Mouse (Mus musculus) kidney, postnatal 14 days (tissue): ENCODE measurements around the gene Slc22a23.

Source experiments
- DNase-seq: peaks from one replicate; pipeline ENCODE4 v3.0.0; 2022; ENCODE audit warnings: mixed read lengths

Slc22a23 gene

DNA sequence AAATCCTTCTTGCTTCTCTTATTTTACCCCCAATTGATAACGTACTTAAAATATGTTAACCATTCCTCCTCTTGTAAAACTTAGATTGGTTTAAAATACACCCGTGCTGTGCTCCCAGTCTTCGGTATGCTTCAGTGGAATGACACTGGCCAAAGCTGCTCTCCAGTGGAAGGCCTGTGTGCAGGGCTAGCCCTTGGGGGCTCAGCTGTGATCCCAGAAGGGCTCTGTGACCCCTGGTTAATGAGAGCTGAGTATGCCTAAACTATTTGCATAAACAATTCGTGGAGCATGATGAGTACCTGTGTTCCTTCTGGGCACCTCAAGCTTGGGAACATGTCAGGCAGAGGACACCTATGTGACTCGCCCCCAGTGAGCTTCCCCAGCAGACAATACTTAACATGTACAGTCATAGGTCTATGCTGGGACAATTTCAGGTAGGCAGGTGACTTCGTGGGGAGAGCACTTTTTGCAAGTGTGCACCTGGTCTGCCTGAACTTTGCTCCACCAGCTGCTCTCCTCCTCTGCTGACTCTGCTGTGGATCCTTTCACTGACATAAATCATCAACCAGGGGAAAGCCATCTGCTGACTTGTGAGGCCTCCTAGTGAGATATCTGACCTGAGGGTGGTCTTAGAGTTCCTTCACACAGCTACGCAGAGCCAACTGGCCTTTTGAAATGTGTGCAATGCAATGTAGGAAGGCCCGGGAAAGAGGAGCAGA lies 77.9 kb downstream of the Slc22a23 start:
- peak; percentile 66 for DNase-seq

DNA sequence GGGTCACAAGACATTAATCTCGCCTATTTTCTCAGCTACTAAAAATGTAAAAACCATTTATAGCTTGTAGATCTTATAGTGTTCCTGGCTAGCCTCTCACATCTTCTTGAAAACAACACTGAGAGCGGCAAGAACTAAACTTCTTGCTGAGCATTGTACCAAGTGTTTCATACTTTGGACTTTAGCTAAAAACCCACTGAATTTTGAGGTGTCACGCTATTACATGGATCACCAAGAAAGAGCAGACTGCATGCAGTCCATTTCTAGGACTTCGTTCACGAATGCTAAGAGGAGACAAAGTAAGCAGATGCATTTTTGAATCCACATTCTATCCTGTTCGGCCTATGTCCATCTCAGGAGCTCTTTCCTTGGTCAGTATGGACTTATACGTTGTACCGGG lies 78.9 kb downstream of the Slc22a23 start:
- peak; percentile 27 for DNase-seq

DNA sequence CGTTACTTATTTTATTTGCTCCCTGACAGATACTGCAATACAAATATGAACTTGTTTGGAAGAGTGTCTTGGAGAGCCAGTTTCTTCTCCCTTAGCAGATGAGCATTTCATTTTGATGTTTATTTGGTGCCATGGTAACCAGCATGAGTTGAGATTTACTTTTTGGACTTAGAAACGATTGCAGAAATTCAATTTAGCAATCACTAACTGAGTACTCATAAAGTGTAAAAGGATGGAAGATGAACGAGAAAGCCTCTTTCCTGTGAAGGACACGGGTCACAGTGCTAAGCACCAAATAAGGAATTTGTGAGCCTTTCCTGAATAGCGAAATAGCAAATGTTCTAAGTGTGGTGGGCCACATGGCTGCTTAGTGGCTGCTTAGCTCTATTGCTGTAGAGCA lies 79.4 kb downstream of the Slc22a23 start:
- DNase-seq, result no peak

- DNase-seq, result no peak
Measured at GRCm38 (mm10) chr13:34265022-34265565, 79.9 kb downstream of the Slc22a23 start.

GRCm38 (mm10) chr13:34264508-34264907 lies 80.5 kb downstream of the Slc22a23 start:
- DNase-seq, result no peak

- DNase-seq, result no peak
Measured at GRCm38 (mm10) chr13:34258765-34259164, 86.2 kb downstream of the Slc22a23 start.

GRCm38 (mm10) chr13:34257177-34257576 lies 87.8 kb downstream of the Slc22a23 start:
- no peak for DNase-seq

DNA sequence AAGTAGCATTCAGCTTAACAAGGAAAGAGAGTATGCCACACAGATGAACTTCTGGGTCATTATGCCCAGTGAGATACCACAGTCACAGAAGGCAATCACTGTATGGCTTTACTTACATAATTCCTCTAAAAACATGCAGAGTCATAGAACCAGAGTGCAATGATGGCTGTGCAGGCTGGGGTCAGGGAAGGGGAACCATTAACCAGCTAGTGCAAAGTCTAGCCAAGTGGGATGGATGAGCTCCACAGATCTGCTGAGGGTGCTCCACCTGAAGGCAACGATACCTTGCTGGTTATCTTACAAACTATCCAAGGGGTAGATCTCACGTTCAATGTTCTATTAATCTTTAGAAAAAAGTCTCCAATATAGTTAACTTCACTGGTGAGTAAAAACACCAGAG lies 88.3 kb downstream of the Slc22a23 start:
- peak; percentile 72 for DNase-seq

DNA sequence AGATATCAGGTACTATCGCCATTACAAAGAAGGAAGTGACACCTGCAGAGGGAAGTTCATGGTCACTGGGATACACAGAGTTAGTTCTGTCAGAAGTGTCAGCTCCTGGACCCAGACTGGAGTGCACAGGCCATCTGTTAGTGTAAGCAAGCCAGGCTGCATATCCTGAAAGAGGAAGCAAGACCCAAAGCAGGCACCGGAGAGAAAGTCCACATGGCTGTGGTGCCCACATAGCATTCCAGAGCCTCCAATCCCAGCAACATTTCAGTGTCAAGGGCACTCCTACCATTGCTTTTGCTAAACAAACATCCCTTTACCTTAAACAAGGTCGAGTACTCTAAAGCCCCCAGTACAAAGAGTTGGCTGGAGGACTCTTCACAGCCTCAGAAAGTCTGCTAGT lies 89.7 kb downstream of the Slc22a23 start:
- no peak for DNase-seq

GRCm38 (mm10) chr13:34254691-34255090 lies 90.3 kb downstream of the Slc22a23 start:
- DNase-seq, result peak; percentile 83

DNA sequence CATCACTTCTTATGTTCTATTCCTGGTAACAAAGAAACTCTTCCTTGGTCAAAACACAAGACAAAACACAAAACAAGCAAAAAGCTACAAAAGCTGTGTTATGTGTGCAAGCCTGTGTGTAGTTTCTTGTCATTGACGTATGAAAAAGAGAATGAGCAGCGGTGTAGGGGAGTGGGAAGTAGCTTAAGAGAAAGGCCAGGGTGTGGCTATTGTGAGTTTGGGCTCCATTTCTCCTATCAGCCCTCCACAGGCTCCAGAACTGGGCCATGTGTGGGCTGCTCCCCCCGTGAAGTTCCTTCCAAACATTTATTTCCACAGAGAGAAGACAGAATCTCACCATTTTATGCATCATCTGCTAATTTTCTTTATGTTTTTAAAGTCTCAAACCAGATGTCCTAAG lies 91.2 kb downstream of the Slc22a23 start:
- no peak for DNase-seq

- DNase-seq, result no peak
Measured at GRCm38 (mm10) chr13:34248941-34249920, 95.8 kb downstream of the Slc22a23 start.

DNA sequence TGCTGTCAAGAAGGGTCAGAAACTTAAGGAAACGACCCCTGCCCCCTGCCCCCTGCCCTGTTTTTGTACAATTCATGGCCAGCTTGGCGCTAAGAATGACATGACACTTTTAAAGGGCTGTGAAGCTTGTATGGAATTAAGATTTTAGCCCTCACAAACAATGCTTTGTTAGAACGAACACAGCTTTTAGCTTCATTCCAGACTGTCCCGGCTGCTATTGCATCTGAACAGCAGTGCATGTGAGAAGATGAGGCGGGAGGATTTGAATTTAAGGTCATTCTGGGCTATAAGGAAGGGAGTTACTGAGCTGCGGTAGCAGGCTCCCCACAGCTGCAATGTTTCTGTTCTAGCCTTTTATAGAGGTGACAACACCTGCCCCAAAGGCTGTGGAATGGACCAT lies 96.9 kb downstream of the Slc22a23 start:
- DNase-seq, result no peak

DNA sequence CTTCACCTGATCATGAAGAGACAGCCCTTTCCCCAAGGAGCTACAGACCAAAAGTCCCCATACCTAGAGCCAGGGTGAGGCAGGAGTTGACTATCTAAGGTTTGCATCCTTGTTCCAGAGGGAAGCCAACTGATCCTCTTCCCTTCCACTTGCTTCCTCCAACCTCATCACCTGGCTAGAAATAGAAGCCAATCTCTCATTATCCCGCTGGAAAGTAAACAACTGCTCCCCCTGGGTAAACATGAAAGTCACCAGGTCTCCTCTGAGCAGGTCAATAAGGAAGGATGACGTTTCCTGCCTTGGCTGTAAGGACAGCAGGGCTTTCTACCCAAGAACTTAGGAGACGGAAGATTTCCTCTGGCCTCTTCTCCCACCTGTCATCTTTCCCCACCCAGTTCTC lies 98.2 kb downstream of the Slc22a23 start:
- DNase-seq, result no peak

- DNase-seq, result no peak
Measured at GRCm38 (mm10) chr13:34245216-34245615, 99.8 kb downstream of the Slc22a23 start.

DNA sequence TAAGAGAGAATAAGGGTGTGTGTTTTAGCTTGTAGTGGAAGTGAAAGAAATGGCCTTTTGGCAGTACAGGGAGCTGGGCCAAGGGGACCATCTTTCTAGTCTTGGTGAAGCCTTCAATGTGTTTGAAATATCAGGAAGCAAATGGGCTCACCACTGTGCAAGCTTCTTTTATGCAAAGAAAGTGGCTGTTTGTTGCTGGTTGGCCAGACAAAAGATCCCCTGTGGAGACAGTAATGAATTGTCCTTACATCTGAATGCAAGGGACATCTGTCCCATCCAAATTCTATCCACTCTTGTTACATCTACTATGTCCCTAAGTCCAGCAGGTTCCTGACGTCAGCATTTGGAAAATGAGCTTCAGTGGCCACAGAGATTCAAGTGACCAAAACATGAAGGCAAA lies 100.8 kb downstream of the Slc22a23 start:
- no peak for DNase-seq

- no peak for DNase-seq
Measured at GRCm38 (mm10) chr13:34242211-34242610, 102.8 kb downstream of the Slc22a23 start.

DNA sequence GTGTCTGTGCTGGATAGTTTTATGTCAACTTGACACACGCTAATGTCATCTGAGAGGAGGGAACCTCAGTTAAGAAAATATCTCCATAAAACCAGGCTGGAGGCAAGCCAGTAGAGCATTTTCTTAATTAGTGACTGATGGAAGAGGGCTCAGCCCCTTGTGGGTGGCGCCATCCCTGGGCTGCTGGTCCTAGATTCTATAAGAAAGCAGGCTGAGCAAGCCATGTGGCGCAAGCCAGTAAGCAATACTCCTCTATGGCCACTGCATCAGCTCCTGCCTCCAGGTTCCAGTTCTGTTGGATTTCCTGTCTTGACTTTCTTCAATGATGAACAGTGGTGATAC lies 104.9 kb downstream of the Slc22a23 start:
- DNase-seq, result peak; percentile 80

- DNase-seq, result peak; percentile 77
Measured at GRCm38 (mm10) chr13:34239371-34240086, 105.5 kb downstream of the Slc22a23 start.

DNA sequence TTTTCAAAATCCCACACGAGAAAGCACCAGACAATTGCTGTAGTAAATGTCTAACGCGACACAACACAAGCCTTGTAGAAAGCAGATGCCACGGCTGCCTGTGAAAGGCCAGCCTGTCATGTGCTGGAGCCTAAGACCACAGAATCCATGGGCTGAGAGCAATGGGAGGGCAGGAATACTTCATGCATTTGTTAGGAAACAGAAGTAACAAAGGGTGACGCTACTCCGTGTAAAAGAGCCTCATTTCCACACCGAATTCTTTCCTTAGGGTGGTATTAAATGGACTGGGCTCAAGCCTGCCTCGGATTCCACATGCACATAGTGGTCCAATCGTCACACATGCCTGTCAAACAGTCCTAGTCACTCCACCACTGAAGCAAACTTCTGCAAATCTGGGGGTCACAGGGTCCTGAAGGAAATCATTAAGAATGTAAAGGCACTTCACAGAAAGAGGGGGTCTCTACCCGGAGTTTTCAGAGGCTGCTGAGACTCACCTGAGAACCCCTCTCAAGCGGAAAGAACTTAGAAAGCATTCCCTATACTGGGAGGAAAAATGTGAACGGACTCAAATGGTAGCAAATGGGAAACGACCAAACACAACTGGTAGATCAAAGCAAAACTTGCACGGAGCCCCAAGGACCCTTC lies 106.2 kb downstream of the Slc22a23 start:
- no peak for DNase-seq

DNA sequence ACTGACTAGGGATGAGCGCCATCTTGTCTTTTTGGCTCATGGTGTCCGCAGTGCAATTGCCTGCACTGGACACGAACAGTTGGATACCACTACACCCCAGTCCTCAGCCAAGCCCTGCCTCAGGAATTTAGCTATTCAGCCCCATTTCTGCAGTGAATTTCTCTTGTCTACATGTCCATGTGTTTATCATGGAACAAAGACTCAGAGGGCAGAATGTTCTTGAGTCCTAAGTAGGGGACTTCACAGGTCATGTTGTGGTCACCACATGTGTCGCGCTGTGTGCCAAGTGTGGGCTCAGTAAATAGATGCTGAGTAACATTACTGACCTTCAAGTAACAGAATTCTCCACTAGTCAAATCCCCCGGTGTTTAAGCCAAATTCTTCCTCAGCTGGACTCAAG lies 109.9 kb downstream of the Slc22a23 start:
- DNase-seq, result no peak

- DNase-seq, result peak; percentile 38
Measured at GRCm38 (mm10) chr13:34234439-34234838, 110.5 kb downstream of the Slc22a23 start.

DNA sequence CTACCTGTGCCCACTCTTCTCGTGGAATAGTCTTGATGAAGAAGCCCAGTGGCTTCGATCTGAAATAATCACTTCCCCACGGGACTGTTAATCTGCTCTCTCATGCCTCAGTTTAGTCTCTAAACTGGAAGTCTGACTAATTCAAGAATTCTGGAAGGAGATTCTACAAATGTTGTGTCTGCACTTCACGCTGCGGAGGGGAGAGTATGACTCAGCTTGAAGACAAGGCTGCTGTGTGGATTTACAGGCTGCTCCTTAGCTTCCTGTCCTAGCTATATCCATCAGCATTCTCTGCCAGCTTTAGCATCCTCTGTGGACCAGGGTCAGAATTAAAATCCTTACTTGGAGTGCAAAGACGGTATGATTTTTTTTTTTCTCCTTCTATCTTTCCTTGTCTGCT lies 112.0 kb downstream of the Slc22a23 start:
- DNase-seq, result no peak
